Mouse (Mus musculus) left cerebral cortex, adult 18-20 months (tissue): Measurements from ENCODE around the gene Gpsm2. TPM values are rescaled to one million over a fixed set of nuclear protein-coding genes. Genes with fewer than 3 reads are reported as not detected.
A peak's percentile ranks its signal among the peaks of the same experiment; 100 is the strongest.

Experiments
- DNase-seq, 2 experiments: peaks; one replicate each; pipeline ENCODE4 v3.0.0; 2021 to 2022; ENCODE audit warnings: low spot score in 2 of 2, mixed read lengths in 1 of 2
- long read RNA-seq, 2 experiments: library from polyadenylated mRNA; stranded (forward); transcript quantifications; one replicate each; pipeline ENCODE4 v2.0.0; 2021
- total RNA-seq, 2 experiments: library from RNA; stranded (reverse); gene quantifications; 2 replicates each; pipeline ENCODE4 v1.2.3; 2021

Gene Gpsm2
- total RNA-seq: 10 to 100 TPM; 14.7 to 18.8 TPM
- long read RNA-seq, experiment 1, transcript Gpsm2-201 (15 exons, 3,498 nt): major isoform, 11 of 14 reads
- long read RNA-seq, experiment 1, partial matches to known transcripts: 1 of 14 reads
- long read RNA-seq, experiment 1, other reads (novel, unspliced or antisense): 2 of 14 reads
- long read RNA-seq, experiment 2, transcript Gpsm2-201 (15 exons, 3,498 nt): major isoform, 6 of 12 reads
- long read RNA-seq, experiment 2, partial matches to known transcripts: 1 of 12 reads
- long read RNA-seq, experiment 2, other reads (novel, unspliced or antisense): 5 of 12 reads

- DNase-seq: peak; percentile 94 to 96
Observed at GRCm38 (mm10) chr3:108722036-108722872, at the start of gene Gpsm2. Gene Gpsm2 (minus strand): TSS chr3:108722309.

- peak; percentile 62 to 66 for DNase-seq
Observed at GRCm38 (mm10) chr3:108770725-108771368, 48.7 kb upstream of the Gpsm2 start.

- no peak for DNase-seq
Observed at GRCm38 (mm10) chr3:108769547-108769946, 47.4 kb upstream of the Gpsm2 start.

- no peak for DNase-seq
Observed at GRCm38 (mm10) chr3:108767416-108767815, 45.3 kb upstream of the Gpsm2 start.

GRCm38 (mm10) chr3:108766943-108767342 is 44.8 kb upstream of the Gpsm2 start:
- no peak for DNase-seq

- no peak for DNase-seq
Observed at GRCm38 (mm10) chr3:108765476-108765875, 43.4 kb upstream of the Gpsm2 start.

GRCm38 (mm10) chr3:108764976-108765375 is 42.9 kb upstream of the Gpsm2 start:
- DNase-seq: no peak

GRCm38 (mm10) chr3:108763691-108764090 is 41.6 kb upstream of the Gpsm2 start:
- no peak for DNase-seq

- peak; percentile 19 to 50 for DNase-seq
Observed at GRCm38 (mm10) chr3:108762597-108763111, 40.5 kb upstream of the Gpsm2 start.

- DNase-seq: no peak
Observed at GRCm38 (mm10) chr3:108759566-108760420, 37.7 kb upstream of the Gpsm2 start.

GRCm38 (mm10) chr3:108757570-108757969 is 35.5 kb upstream of the Gpsm2 start:
- no peak for DNase-seq

- DNase-seq: no peak
Observed at GRCm38 (mm10) chr3:108756131-108756530, 34.0 kb upstream of the Gpsm2 start.

GRCm38 (mm10) chr3:108755542-108755941 is 33.4 kb upstream of the Gpsm2 start:
- no peak for DNase-seq

- no peak for DNase-seq
Observed at GRCm38 (mm10) chr3:108754541-108754940, 32.4 kb upstream of the Gpsm2 start.

GRCm38 (mm10) chr3:108751691-108752090 is 29.6 kb upstream of the Gpsm2 start:
- DNase-seq: no peak

GRCm38 (mm10) chr3:108751061-108751460 is 29.0 kb upstream of the Gpsm2 start:
- no peak for DNase-seq

GRCm38 (mm10) chr3:108744060-108744459 is 22.0 kb upstream of the Gpsm2 start:
- no peak for DNase-seq

GRCm38 (mm10) chr3:108739045-108739708 is 17.1 kb upstream of the Gpsm2 start, which contains the start of gene Aknad1:
Gene Aknad1 (plus strand): TSS chr3:108739658.
- DNase-seq: no peak

- no peak for DNase-seq
Observed at GRCm38 (mm10) chr3:108737761-108738160, 15.7 kb upstream of the Gpsm2 start.

GRCm38 (mm10) chr3:108730316-108730715 is 8.2 kb upstream of the Gpsm2 start:
- no peak for DNase-seq
